Mouse (Mus musculus) limb, embryonic 12.5 days (tissue): ENCODE data around the gene Adar. TPM values are rescaled to one million over a fixed set of nuclear protein-coding genes. Genes with fewer than 3 reads are reported as not detected.
A peak's percentile ranks its signal among the peaks of the same experiment; 100 is the strongest.

ENCODE experiments used
- ATAC-seq: fragments of 200-750 bp; cut with Nextera tagmentation; 2 replicates; pipeline ENCODE4 v1.8.0; 2017; ENCODE audit warnings: low read depth, moderate TSS enrichment; ENCODE audit not compliant: insufficient number of reproducible peaks, insufficient read depth, low FRiP score, low TSS enrichment
- H3K27ac ChIP-seq: fragments of 300-500 bp; sonication (generic); 2 replicates; pipeline ENCODE4 v1.5.1; 2016; ENCODE audit warnings: mild to moderate bottlenecking, moderate library complexity
- H3K27me3 ChIP-seq: fragments of 300-500 bp; sonication (generic); 2 replicates; pipeline ENCODE4 v1.6.1; 2016; ENCODE audit warnings: mild to moderate bottlenecking, moderate library complexity
- H3K36me3 ChIP-seq: fragments of 300-500 bp; sonication (generic); 2 replicates; pipeline ENCODE4 v1.6.1; 2016; ENCODE audit warnings: mild to moderate bottlenecking, moderate library complexity
- H3K4me1 ChIP-seq: fragments of 300-500 bp; sonication (generic); replicated peaks from 2 replicates; pipeline ENCODE4 v1.6.1; 2016
- H3K4me2 ChIP-seq: fragments of 300-500 bp; sonication (generic); 2 replicates; pipeline ENCODE4 v1.6.1; 2016; ENCODE audit warnings: mild to moderate bottlenecking, moderate library complexity
- H3K4me3 ChIP-seq: fragments of 300-500 bp; sonication (generic); replicated peaks from 2 replicates; pipeline ENCODE4 v1.5.1; 2016; ENCODE audit warnings: mild to moderate bottlenecking
- H3K9ac ChIP-seq: fragments of 300-500 bp; sonication (generic); replicated peaks from 2 replicates; pipeline ENCODE4 v1.6.1; 2016; ENCODE audit warnings: mild to moderate bottlenecking, moderate library complexity
- H3K9me3 ChIP-seq: fragments of 300-500 bp; sonication (generic); 2 replicates; pipeline ENCODE4 v1.6.1; 2016; ENCODE audit warnings: mild to moderate bottlenecking, moderate library complexity
- WGBS: fragments of 180-500 bp; shearing (Covaris S2); methylation state at CpG from one replicate; pipeline ENCODE4 v1.1.7; 2016; 5-methylcytosine and 5-hydroxymethylcytosine counted together
- polyA plus RNA-seq: library from polyadenylated mRNA; unstranded; fragments of >200 nt; fragmentation: Nextera tagmentation; extraction: Ambion mirVana; gene quantifications from 2 replicates; pipeline ENCODE4 v1.2.1, GENCODE M21; 2016

Gene Adar
- polyA plus RNA-seq, 1 experiment from 2014 or later = 15.7 TPM

DNA sequence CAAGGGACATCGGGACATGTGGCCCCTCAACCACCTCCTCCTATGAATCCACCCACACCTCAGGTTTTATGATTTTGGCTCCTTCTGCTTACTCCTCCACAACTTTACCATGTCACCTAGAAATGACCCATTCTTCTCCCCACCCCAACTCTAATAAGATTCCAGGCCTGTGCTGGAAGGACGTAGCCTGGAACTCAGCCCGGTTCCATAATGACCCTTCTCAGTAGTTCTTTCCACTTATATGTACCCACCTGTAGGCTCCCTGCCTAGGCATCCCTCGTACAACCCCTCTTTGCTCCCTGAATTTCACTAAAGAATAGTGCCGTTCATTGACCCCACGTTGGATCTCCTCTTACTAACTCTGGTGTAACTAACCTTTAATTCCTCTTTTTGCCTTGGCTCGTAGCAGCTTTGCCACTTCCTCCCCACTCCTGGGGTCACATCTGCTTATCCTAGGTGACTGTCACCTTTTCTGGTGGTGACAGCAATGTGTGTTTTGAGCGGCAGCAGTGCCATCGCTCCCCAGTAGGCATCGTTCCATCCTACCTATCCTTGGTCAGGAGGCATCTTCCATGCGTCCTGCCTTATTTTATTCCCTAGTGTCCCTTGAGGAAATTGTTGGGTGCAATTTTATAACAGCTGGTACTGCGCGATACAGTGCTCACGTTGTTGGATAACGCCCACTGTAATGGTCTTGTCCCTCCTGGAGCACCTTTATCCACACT lies 59.6 kb downstream of the Adar start:
- peak overlapping the region; percentile 98 for H3K9ac ChIP-seq
- H3K9me3 ChIP-seq = no peaks in the 10 kb centered on the region
- 49% methylated on average over 15 of the region's 15 CpGs for WGBS
- peak overlapping the region; percentile 96; the same call in 1 of the 2 replicates for H3K27ac ChIP-seq
- ATAC-seq = no peak
- H3K4me1 ChIP-seq = peaks cover 30% of the 10 kb centered on the region
- H3K27me3 ChIP-seq = no peaks in the 10 kb centered on the region
- peak overlapping the region; percentile 92 for H3K4me2 ChIP-seq
- H3K4me3 ChIP-seq = peak overlapping the region; percentile 99
- H3K36me3 ChIP-seq = peaks cover 42% of the 10 kb centered on the region

DNA sequence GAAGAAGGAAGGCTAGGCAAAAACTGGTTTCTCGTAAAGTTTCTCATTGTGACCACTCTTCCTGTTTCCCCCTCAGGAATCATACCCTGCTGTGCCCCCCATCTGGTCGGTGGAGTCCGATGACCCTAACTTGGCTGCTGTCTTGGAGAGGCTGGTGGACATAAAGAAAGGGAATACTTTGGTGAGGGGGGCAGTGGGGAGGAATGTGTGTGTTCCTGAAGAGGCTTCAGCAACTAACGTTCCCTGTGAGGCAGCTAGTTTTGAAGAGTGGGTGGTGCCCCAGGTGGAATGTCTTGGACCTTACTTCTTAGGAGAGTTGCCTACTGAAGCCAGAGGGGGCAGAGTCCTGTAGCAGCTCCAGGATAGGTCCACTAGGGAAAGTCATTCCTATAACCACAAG lies 61.2 kb downstream of the Adar start:
- ATAC-seq = no peak
- 0 out of 2 replicates have a peak overlapping the region, but pooled peaks have one; percentile 45 for H3K9ac ChIP-seq
- no peak overlapping the region for H3K27ac ChIP-seq
- H3K4me3 ChIP-seq = no peak overlapping the region
- H3K27me3 ChIP-seq = no peaks in the 10 kb centered on the region
- no peaks in the 10 kb centered on the region for H3K9me3 ChIP-seq
- WGBS = 81% methylated on average over 4 of the region's 4 CpGs
- H3K4me2 ChIP-seq = peak overlapping the region; percentile 92; the same call in 1 of the 2 replicates
- peaks cover 27% of the 10 kb centered on the region for H3K4me1 ChIP-seq
- peaks cover 58% of the 10 kb centered on the region for H3K36me3 ChIP-seq

GRCm38 (mm10) chr3:89780102-89780501 lies 65.3 kb downstream of the Adar start:
- peaks cover 85% of the 10 kb centered on the region for H3K36me3 ChIP-seq
- 91% methylated on average over 4 of the region's 4 CpGs for WGBS
- H3K9me3 ChIP-seq = no peaks in the 10 kb centered on the region
- H3K27me3 ChIP-seq = no peaks in the 10 kb centered on the region
- no peak overlapping the region for H3K27ac ChIP-seq
- H3K9ac ChIP-seq = no peak overlapping the region
- H3K4me3 ChIP-seq = no peak overlapping the region
- ATAC-seq = no peak
- H3K4me1 ChIP-seq = peaks cover 20% of the 10 kb centered on the region
- no peak overlapping the region for H3K4me2 ChIP-seq

- H3K27ac ChIP-seq = no peak overlapping the region
- H3K9ac ChIP-seq = no peak overlapping the region
- H3K27me3 ChIP-seq = no peaks in the 10 kb centered on the region
- H3K4me1 ChIP-seq = peaks cover 20% of the 10 kb centered on the region
- H3K4me3 ChIP-seq = no peak overlapping the region
- WGBS = 88% methylated on average over 5 of the region's 5 CpGs
- peaks cover 71% of the 10 kb centered on the region for H3K36me3 ChIP-seq
- ATAC-seq = no peak
- no peak overlapping the region for H3K4me2 ChIP-seq
- no peaks in the 10 kb centered on the region for H3K9me3 ChIP-seq
These were observed 66.8 kb downstream of the Adar start for GRCm38 (mm10) chr3:89781640-89782039.

DNA sequence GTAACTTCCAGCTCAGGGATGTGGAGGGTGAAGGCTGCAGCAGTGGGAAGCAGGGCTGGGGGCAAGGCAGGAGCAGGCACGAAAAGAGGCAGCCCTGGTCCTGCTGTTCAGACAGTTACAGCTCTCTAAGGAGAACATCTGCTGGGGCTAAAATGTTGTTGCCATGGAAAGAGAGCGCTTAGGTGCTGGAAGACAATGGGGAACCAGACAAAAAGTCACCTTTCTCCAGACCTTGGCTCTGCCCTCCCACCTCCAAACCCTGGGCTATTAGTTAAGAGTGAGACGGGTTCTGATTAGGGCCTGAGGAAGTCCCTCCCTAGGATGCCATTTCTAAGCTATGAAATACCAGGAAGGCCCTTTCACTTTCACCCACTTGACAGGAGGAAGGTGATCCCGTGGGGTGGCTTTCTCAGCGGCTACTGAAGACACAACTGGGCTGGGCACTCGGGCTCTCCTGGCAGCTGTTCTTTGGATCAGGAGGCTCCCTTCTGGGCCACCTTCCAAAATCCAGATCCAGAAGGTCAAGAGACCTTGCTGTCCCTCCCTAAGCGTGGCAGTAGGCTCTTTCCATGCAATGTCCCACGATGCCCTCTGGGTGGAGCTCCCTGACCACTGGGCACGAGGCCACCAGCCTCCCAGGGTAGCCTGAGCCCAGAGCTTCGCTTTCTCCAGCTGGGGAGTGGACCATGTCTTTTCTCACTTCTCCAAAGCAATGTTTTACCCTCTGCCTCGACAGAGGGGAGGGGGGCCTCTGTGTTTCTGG lies 70.3 kb downstream of the Adar start:
- H3K27ac ChIP-seq = peak overlapping the region; percentile 70
- ATAC-seq = 0 out of 2 replicates have a peak, but pooled peaks have one; percentile 11
- H3K9ac ChIP-seq = no peak overlapping the region
- no peak overlapping the region for H3K4me2 ChIP-seq
- peaks cover 20% of the 10 kb centered on the region for H3K4me1 ChIP-seq
- peaks cover 36% of the 10 kb centered on the region for H3K36me3 ChIP-seq
- H3K4me3 ChIP-seq = no peak overlapping the region
- no peaks in the 10 kb centered on the region for H3K27me3 ChIP-seq
- H3K9me3 ChIP-seq = no peaks in the 10 kb centered on the region
- 18% methylated on average over 11 of the region's 11 CpGs for WGBS

- H3K4me2 ChIP-seq = no peak overlapping the region
- no peak overlapping the region for H3K9ac ChIP-seq
- H3K27me3 ChIP-seq = no peaks in the 10 kb centered on the region
- no peak overlapping the region for H3K27ac ChIP-seq
- peaks cover 20% of the 10 kb centered on the region for H3K4me1 ChIP-seq
- H3K4me3 ChIP-seq = no peak overlapping the region
- no peaks in the 10 kb centered on the region for H3K9me3 ChIP-seq
- WGBS = 70% methylated on average over 6 of the region's 6 CpGs
- no peak for ATAC-seq
- peaks cover 25% of the 10 kb centered on the region for H3K36me3 ChIP-seq
These were observed 71.5 kb downstream of the Adar start for GRCm38 (mm10) chr3:89786275-89786674.

DNA sequence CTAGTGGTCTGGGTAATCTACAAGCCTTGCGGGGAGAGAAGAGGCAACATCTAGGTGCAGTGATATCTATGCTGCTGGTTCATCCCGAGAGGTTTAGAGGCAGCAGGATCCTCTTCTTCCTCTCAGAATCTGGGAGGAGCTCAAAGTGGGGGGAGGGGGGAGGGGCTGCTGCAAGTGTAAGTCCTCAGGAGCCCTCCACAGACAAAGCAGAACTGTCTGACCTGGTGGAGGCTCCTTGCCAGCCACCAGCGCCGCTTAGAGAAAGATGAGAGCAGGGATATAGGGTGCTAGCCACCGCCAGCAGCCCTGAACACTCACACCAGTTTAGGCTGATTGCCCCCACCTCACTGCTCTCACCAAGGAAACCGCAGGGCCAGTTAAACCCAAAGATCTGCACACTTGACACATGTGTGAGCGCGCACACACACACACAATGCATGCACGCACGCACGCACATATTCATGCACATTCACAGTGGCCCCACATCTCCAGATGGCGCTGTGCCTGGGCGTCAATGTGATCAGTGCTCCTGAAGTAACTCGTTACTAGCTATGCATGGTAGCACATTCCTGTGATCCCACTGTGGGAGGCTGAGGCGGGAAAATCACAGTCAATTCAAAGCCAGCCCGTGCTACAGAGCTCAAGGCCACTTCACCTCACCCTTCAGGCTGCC lies 74.0 kb downstream of the Adar start:
- WGBS = 77% methylated on average over 16 of the region's 16 CpGs
- H3K27ac ChIP-seq = no peak overlapping the region

DNA sequence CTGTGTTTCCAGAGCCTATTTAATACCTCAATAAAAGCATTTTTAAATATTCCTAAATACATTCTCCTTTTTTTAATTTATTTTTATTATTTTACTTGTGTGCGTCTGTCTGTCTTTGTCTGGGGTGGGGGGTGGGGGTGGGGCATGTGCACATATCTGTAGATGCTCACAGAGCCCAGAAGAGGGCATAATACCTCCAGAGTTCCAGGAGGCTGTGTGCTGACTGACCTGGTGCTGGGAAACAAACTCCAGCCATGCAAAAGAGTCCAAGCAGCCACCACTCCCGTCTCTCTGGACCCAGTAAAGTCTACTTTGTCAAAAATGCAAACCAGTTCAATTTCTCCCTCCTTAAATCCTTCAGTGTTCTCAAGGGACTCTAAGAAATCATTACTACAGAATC lies 79.8 kb downstream of the Adar start:
- Histone ChIP-seq H3K27ac (no peak overlapping the region), H3K4me1 (peaks cover 3% of the 10 kb centered on the region), H3K9ac (no peak overlapping the region), H3K4me3 (no peak overlapping the region), H3K9me3 (no peaks in the 10 kb centered on the region), H3K36me3 (no peaks in the 10 kb centered on the region), H3K4me2 (no peak overlapping the region), H3K27me3 (peaks cover 3% of the 10 kb centered on the region; the same call in 1 of the 2 replicates)
- WGBS = 57% methylated on average over 2 of the region's 2 CpGs
- ATAC-seq = no peak

More for the DNA sequence above, 74.0 kb downstream of the Adar start:
- H3K4me2 ChIP-seq = no peak overlapping the region
- no peaks in the 10 kb centered on the region for H3K36me3 ChIP-seq
- no peaks in the 10 kb centered on the region for H3K9me3 ChIP-seq
- H3K9ac ChIP-seq = no peak overlapping the region
- ATAC-seq = no peak
- peaks cover 20% of the 10 kb centered on the region for H3K4me1 ChIP-seq
- H3K4me3 ChIP-seq = no peak overlapping the region
- no peaks in the 10 kb centered on the region for H3K27me3 ChIP-seq

GRCm38 (mm10) chr3:89795746-89796145 lies 80.9 kb downstream of the Adar start:
- Histone ChIP-seq H3K9ac (no peak overlapping the region), H3K4me1 (peaks cover 4% of the 10 kb centered on the region), H3K9me3 (no peaks in the 10 kb centered on the region), H3K36me3 (no peaks in the 10 kb centered on the region), H3K4me3 (no peak overlapping the region), H3K27ac (no peak overlapping the region), H3K4me2 (no peak overlapping the region), H3K27me3 (peaks cover 4% of the 10 kb centered on the region; the same call in 1 of the 2 replicates)
- ATAC-seq = no peak
- WGBS = 80% methylated on average over 5 of the region's 5 CpGs

DNA sequence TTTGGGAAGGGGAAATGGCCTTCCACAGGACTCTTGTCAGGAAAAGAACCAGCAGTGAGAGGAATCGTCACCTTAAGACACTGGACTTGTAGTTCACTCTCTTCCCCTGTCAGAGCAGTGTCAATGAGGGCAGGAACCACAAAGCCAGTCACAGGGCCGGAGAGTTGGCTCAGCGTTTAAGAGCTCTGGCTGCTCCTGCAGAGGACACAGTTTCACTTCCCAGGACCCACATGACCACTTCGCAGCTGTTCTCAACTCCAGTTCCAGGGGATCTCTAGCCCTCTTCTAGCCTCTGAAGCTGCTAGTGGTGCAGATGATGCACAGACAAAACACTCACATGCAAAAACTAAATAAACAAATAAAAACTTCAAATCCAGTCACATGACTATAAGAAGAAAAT lies 81.5 kb downstream of the Adar start:
- Histone ChIP-seq H3K4me2 (no peak overlapping the region), H3K9me3 (no peaks in the 10 kb centered on the region), H3K4me3 (no peak overlapping the region), H3K36me3 (no peaks in the 10 kb centered on the region), H3K9ac (no peak overlapping the region), H3K27ac (no peak overlapping the region), H3K27me3 (peaks cover 4% of the 10 kb centered on the region; the same call in 1 of the 2 replicates), H3K4me1 (peaks cover 4% of the 10 kb centered on the region)
- 43% methylated on average over 4 of the region's 4 CpGs for WGBS
- no peak for ATAC-seq

GRCm38 (mm10) chr3:89798518-89798917 lies 83.7 kb downstream of the Adar start:
- Histone ChIP-seq H3K36me3 (no peaks in the 10 kb centered on the region), H3K9me3 (no peaks in the 10 kb centered on the region), H3K9ac (no peak overlapping the region), H3K4me1 (peaks cover 4% of the 10 kb centered on the region), H3K27me3 (peaks cover 4% of the 10 kb centered on the region; the same call in 1 of the 2 replicates), H3K27ac (no peak overlapping the region), H3K4me3 (no peak overlapping the region), H3K4me2 (no peak overlapping the region)
- no peak for ATAC-seq
- WGBS = 84% methylated on average over 3 of the region's 3 CpGs
